23 mouse cellular contexts compared by ENCODE assay signal in the genomic region with DNA sequence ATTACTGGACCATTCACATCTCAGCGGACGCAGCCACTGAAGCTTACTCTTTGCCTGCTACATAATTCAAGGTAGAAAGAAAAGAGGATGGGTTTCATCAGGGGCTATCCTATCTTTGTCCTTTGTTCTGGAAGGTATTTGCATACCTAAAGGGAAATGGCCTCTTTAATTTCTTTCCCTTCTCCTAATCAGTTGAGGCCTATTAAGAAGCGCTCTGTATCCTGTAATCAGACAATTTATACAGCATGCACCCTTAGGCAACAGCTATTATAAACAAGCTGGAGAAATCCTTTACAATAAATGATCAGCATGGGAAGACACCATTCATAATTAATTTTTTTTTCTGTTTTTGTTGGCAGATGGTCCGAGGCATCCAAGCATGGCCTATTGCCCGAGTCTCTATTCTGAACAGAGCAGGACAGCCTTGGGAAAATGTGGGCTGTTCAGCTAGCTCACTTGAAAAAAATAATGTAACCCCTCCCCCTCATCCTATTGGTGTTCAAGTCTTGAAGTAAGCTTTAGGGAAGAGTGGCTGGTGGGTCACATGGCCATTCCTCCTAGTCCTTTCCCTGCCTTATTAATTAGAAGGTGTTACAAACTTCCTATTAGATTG.
DNase-seq lines count a peak whose midpoint lies in the region; ATAC-seq and TF ChIP-seq lines count a peak whose summit lies in the region.
"Had no signal": no experiment of that assay in that cellular context is flagged by ENCODE, and none has a peak within 500 bp of the region (broad histone marks: within the 10 kb centered on the region; RNA-seq: fewer than 3 reads in every experiment).

No protein-coding gene starts in this region.

- no peaks in the 10 kb centered on the region for H3K27me3 ChIP-seq in forebrain, embryonic 11.5 days (ENCODE audit: control insufficient read depth, insufficient read depth, low read length)
- H3K27me3 ChIP-seq in forebrain, postnatal 0 days (ENCODE audit: insufficient read depth, low read length), result no peaks in the 10 kb centered on the region
- no peaks in the 10 kb centered on the region for H3K27me3 ChIP-seq in lung, embryonic 14.5 days (ENCODE audit: insufficient read depth, low read length)
- no peaks in the 10 kb centered on the region for H3K27me3 ChIP-seq in hindbrain, embryonic 16.5 days (replicated peaks; ENCODE audit: control insufficient read depth, insufficient read depth, low read length)
- H3K27me3 ChIP-seq in intestine, embryonic 16.5 days (replicated peaks; ENCODE audit: control insufficient read depth, insufficient read depth, low read length), result no peaks in the 10 kb centered on the region
- H3K27me3 ChIP-seq: embryonic facial prominence, embryonic 15.5 days; intestine, embryonic 15.5 days; liver, embryonic 13.5 days; lung, embryonic 15.5 days had no signal

- no peak overlapping the region for H3K27ac ChIP-seq in forebrain, embryonic 11.5 days (ENCODE audit: low read depth, low read length)
- no peak overlapping the region for H3K27ac ChIP-seq in forebrain, postnatal 0 days (ENCODE audit: low read depth, low read length)
- H3K27ac ChIP-seq in lung, embryonic 14.5 days (ENCODE audit: low read depth), result no peak overlapping the region
- no peak overlapping the region for H3K27ac ChIP-seq in hindbrain, embryonic 16.5 days (ENCODE audit: low read depth, low read length)
- H3K27ac ChIP-seq in intestine, embryonic 16.5 days (ENCODE audit: low read length), result no peak overlapping the region
- H3K27ac ChIP-seq: embryonic facial prominence, embryonic 15.5 days; intestine, embryonic 15.5 days; limb, embryonic 13.5 days; liver, embryonic 13.5 days; lung, embryonic 15.5 days; macrophage had no signal

- no peak overlapping the region for H3K4me3 ChIP-seq in forebrain, embryonic 11.5 days (ENCODE audit: low read depth, low read length)
- H3K4me3 ChIP-seq in forebrain, postnatal 0 days (ENCODE audit: low read depth, low read length), result no peak overlapping the region
- H3K4me3 ChIP-seq in lung, embryonic 14.5 days (ENCODE audit: low read depth, low read length), result no peak overlapping the region
- H3K4me3 ChIP-seq in hindbrain, embryonic 16.5 days (ENCODE audit: low read length), result no peak overlapping the region
- no peak overlapping the region for H3K4me3 ChIP-seq in intestine, embryonic 16.5 days (ENCODE audit: low read length)
- H3K4me3 ChIP-seq: embryonic facial prominence, embryonic 15.5 days; intestine, embryonic 15.5 days; limb, embryonic 13.5 days; liver, embryonic 13.5 days; lung, embryonic 15.5 days; myocyte had no signal

- H3K9ac ChIP-seq in forebrain, embryonic 11.5 days (ENCODE audit: low read length), result no peak overlapping the region
- H3K9ac ChIP-seq in forebrain, postnatal 0 days, result no peak overlapping the region
- H3K9ac ChIP-seq in lung, embryonic 14.5 days, result no peak overlapping the region
- H3K9ac ChIP-seq in hindbrain, embryonic 16.5 days (ENCODE audit: low read depth, low read length), result no peak overlapping the region
- no peak overlapping the region for H3K9ac ChIP-seq in intestine, embryonic 16.5 days (ENCODE audit: low read depth, low read length)
- H3K9ac ChIP-seq: embryonic facial prominence, embryonic 15.5 days; intestine, embryonic 15.5 days; limb, embryonic 13.5 days; liver, embryonic 13.5 days; lung, embryonic 15.5 days had no signal

- no peak for DNase-seq in forebrain, embryonic 11.5 days (ENCODE audit: low spot score)
- DNase-seq in forebrain, postnatal 0 days, result no peak
- peak; percentile 22 for DNase-seq in lung, embryonic 14.5 days
- DNase-seq in lung, postnatal 10 days, result no peak
- peak; percentile 30 for DNase-seq in Muller cell, postnatal 12 days (ENCODE audit: inconsistent ontology term)
- no peak for DNase-seq in frontal cortex, adult 2 months (ENCODE audit: extremely low spot score in 1 of 2, low spot score in 1 of 2)
- DNase-seq: adrenal gland, postnatal 14 days; cerebellum, adult 9-10 months; gastrocnemius, postnatal 14 days; heart, adult 11 months; kidney, postnatal 4 days; liver, embryonic 13.5 days; right cerebral cortex, postnatal 4 days; thymus, postnatal 36 days had no signal

- H3K36me3 ChIP-seq in forebrain, embryonic 11.5 days (ENCODE audit: control insufficient read depth, insufficient read depth, low read length), result no peaks in the 10 kb centered on the region
- no peaks in the 10 kb centered on the region for H3K36me3 ChIP-seq in forebrain, postnatal 0 days (ENCODE audit: insufficient read depth)
- no peaks in the 10 kb centered on the region for H3K36me3 ChIP-seq in lung, embryonic 14.5 days (ENCODE audit: insufficient read depth)
- no peaks in the 10 kb centered on the region for H3K36me3 ChIP-seq in hindbrain, embryonic 16.5 days (ENCODE audit: control insufficient read depth, insufficient read depth, low read length)
- no peaks in the 10 kb centered on the region for H3K36me3 ChIP-seq in intestine, embryonic 16.5 days (ENCODE audit: control insufficient read depth, insufficient read depth, low read length)
- H3K36me3 ChIP-seq: embryonic facial prominence, embryonic 15.5 days; intestine, embryonic 15.5 days; limb, embryonic 13.5 days; liver, embryonic 13.5 days; lung, embryonic 15.5 days had no signal

- H3K4me2 ChIP-seq in forebrain, embryonic 11.5 days (ENCODE audit: low read depth, low read length, severe bottlenecking), result no peak overlapping the region
- H3K4me2 ChIP-seq in forebrain, postnatal 0 days (ENCODE audit: low read depth), result no peak overlapping the region
- no peak overlapping the region for H3K4me2 ChIP-seq in lung, embryonic 14.5 days
- H3K4me2 ChIP-seq in hindbrain, embryonic 16.5 days (ENCODE audit: low read length), result no peak overlapping the region
- no peak overlapping the region for H3K4me2 ChIP-seq in intestine, embryonic 16.5 days (ENCODE audit: low read depth, low read length)
- H3K4me2 ChIP-seq: embryonic facial prominence, embryonic 15.5 days; heart, embryonic 11.5 days; intestine, embryonic 15.5 days; limb, embryonic 13.5 days; liver, embryonic 13.5 days; lung, embryonic 15.5 days had no signal

- ATAC-seq in forebrain, embryonic 11.5 days (replicated peaks; ENCODE audit: low FRiP score), result 0 out of 2 replicates have a peak, but pooled peaks have one; percentile 27
- no peak for ATAC-seq in forebrain, postnatal 0 days
- no peak for ATAC-seq in lung, embryonic 14.5 days (ENCODE audit: insufficient read depth)
- ATAC-seq in hindbrain, embryonic 16.5 days, result peak; percentile 63
- ATAC-seq in intestine, embryonic 16.5 days, result no peak
- ATAC-seq: intestine, embryonic 15.5 days had no signal

- WGBS in forebrain, embryonic 11.5 days, result 68% methylated on average over 5 of the region's 5 CpGs
- WGBS in forebrain, postnatal 0 days, result 39% methylated on average over 5 of the region's 5 CpGs
- WGBS in lung, embryonic 14.5 days, result 64% methylated on average over 5 of the region's 5 CpGs
- 55% methylated on average over 5 of the region's 5 CpGs for WGBS in hindbrain, embryonic 16.5 days
- 73% methylated on average over 5 of the region's 5 CpGs for WGBS in intestine, embryonic 16.5 days

- no peaks in the 10 kb centered on the region for H3K4me1 ChIP-seq in forebrain, embryonic 11.5 days (replicated peaks; ENCODE audit: control insufficient read depth, insufficient read depth, low read length)
- no peaks in the 10 kb centered on the region for H3K4me1 ChIP-seq in forebrain, postnatal 0 days (ENCODE audit: insufficient read depth)
- no peaks in the 10 kb centered on the region for H3K4me1 ChIP-seq in lung, embryonic 14.5 days (ENCODE audit: insufficient read depth)
- H3K4me1 ChIP-seq in hindbrain, embryonic 16.5 days (ENCODE audit: control insufficient read depth, insufficient read depth, low read depth, low read length), result no peaks in the 10 kb centered on the region
- H3K4me1 ChIP-seq in intestine, embryonic 16.5 days (ENCODE audit: control insufficient read depth, insufficient read depth, low read length), result no peaks in the 10 kb centered on the region
- H3K4me1 ChIP-seq: embryonic facial prominence, embryonic 15.5 days; intestine, embryonic 15.5 days; limb, embryonic 13.5 days; liver, embryonic 13.5 days; lung, embryonic 15.5 days had no signal

- no peak for TF ChIP-seq CTCF in forebrain, postnatal 0 days (IDR thresholded peaks at IDR 0.05; ENCODE audit: low read depth)
- no peak for TF ChIP-seq CTCF in lung, embryonic 14.5 days (IDR thresholded peaks at IDR 0.05; ENCODE audit: low read depth)

- no peaks in the 10 kb centered on the region for H3K9me3 ChIP-seq in forebrain, embryonic 11.5 days (ENCODE audit: control insufficient read depth, low read length)
- no peaks in the 10 kb centered on the region for H3K9me3 ChIP-seq in forebrain, postnatal 0 days (ENCODE audit: low read length)
- no peaks in the 10 kb centered on the region for H3K9me3 ChIP-seq in lung, embryonic 14.5 days (ENCODE audit: low read depth, low read length)
- H3K9me3 ChIP-seq in hindbrain, embryonic 16.5 days (ENCODE audit: control insufficient read depth, low read length), result no peaks in the 10 kb centered on the region
- no peaks in the 10 kb centered on the region for H3K9me3 ChIP-seq in intestine, embryonic 16.5 days (ENCODE audit: control insufficient read depth, low read length)
- H3K9me3 ChIP-seq: embryonic facial prominence, embryonic 15.5 days; intestine, embryonic 15.5 days; limb, embryonic 13.5 days; liver, embryonic 13.5 days; lung, embryonic 15.5 days had no signal

Comparison
In these comparisons a context has a peak if more than half of its experiments do, and no peak if none do; other contexts are left out.
1. ATAC-seq: peak in forebrain, embryonic 11.5 days (single experiment) and hindbrain, embryonic 16.5 days (single experiment); none in forebrain, postnatal 0 days (single experiment), lung, embryonic 14.5 days (single experiment) and intestine, embryonic 16.5 days (single experiment).
2. DNase-seq: peak in lung, embryonic 14.5 days (single experiment) and Muller cell, postnatal 12 days (single experiment); none in forebrain, embryonic 11.5 days (single experiment), forebrain, postnatal 0 days (single experiment), lung, postnatal 10 days (single experiment) and frontal cortex, adult 2 months (0 of 2).